ENCODE assay signal across 13 mouse cellular contexts in the genomic region with DNA sequence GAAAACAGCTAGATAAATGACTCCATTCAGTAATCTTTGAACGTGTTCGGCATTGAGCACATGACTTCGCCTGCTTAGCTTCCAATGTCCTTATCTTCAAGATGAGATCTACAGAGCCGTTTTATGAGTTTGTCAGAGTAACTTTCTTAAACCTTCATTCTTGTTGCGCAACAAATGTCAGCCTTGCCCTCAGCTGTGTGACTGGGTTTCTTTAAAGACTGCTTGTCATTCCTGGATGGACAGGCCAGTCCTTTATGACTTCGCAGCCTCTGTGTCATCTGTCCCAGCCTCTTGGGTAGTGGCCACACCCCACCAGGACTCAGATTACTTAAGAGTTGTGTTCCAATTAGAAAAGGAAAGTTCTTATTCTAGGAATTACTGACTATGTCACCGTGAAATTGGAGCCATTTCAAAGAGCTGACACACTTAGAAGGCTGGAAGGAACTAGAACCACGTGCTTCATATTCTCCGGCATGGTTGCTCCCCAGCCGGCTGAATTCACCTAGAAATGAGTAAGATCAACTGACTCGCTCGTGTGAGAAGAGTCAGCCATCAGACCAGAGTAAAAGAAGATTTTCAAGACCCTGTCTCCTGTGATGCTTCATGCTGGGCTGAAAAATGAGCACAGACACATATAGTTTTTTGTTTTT. TPM values are rescaled to one million over a fixed set of nuclear protein-coding genes. Genes with fewer than 3 reads are reported as not detected.
DNase-seq lines count a peak whose midpoint lies in the region; ATAC-seq and TF ChIP-seq lines count a peak whose summit lies in the region.
"Had no signal": no experiment of that assay in that cellular context is flagged by ENCODE, and none has a peak within 500 bp of the region (broad histone marks: within the 10 kb centered on the region; RNA-seq: fewer than 3 reads in every experiment).

No protein-coding gene starts in this region.

- H3K27me3 ChIP-seq in kidney, adult 2 months (replicated peaks; ENCODE audit: control insufficient read depth, insufficient read depth, low read length): no peaks in the 10 kb centered on the region
- H3K27me3 ChIP-seq in midbrain, embryonic 14.5 days (ENCODE audit: control insufficient read depth, insufficient read depth, low read length): no peaks in the 10 kb centered on the region
- H3K27me3 ChIP-seq: liver, embryonic 13.5 days; midbrain, embryonic 13.5 days had no signal

- H3K36me3 ChIP-seq in kidney, adult 2 months (ENCODE audit: control insufficient read depth, insufficient read depth, low read length): no peaks in the 10 kb centered on the region
- H3K36me3 ChIP-seq in midbrain, embryonic 14.5 days (ENCODE audit: control insufficient read depth, insufficient read depth, low read length): no peaks in the 10 kb centered on the region
- H3K36me3 ChIP-seq: liver, embryonic 13.5 days; midbrain, embryonic 13.5 days had no signal

- ATAC-seq in megakaryocyte, adult 5-6 weeks (ENCODE audit: poor library complexity, severe bottlenecking): peak; percentile 34
- ATAC-seq in midbrain, embryonic 14.5 days (ENCODE audit: low FRiP score, low TSS enrichment): no peak
- ATAC-seq: midbrain, embryonic 13.5 days had no signal

- no peak for TF ChIP-seq POLR2A in kidney, adult 2 months (IDR thresholded peaks at IDR 0.05; ENCODE audit: low read depth, low read length)

- H3K27ac ChIP-seq in kidney, adult 2 months (ENCODE audit: insufficient read depth, low read depth, low read length): no peak overlapping the region
- no peak overlapping the region for H3K27ac ChIP-seq in midbrain, embryonic 14.5 days (replicated peaks; ENCODE audit: low read depth, low read length)
- H3K27ac ChIP-seq: kidney, postnatal 0 days; left cerebral cortex, adult 2 months; liver, embryonic 13.5 days; midbrain, embryonic 13.5 days had no signal

- no peak overlapping the region for H3K4me3 ChIP-seq in kidney, adult 2 months (ENCODE audit: insufficient read depth, low read depth, low read length)
- H3K4me3 ChIP-seq in midbrain, embryonic 14.5 days (replicated peaks; ENCODE audit: low read depth, low read length): no peak overlapping the region
- H3K4me3 ChIP-seq: left cerebral cortex, adult 2 months; liver, embryonic 13.5 days; midbrain, embryonic 13.5 days had no signal

- DNase-seq in kidney, adult 2 months: peak; percentile 3
- DNase-seq in kidney, adult 9 months: no peak
- peak; percentile 16 for DNase-seq in CD4-positive helper T cell, adult 2 months (ENCODE audit: low read depth, low spot score)
- DNase-seq in adrenal gland, postnatal 10 days: peak; percentile 22
- no peak for DNase-seq in cerebellum, adult 11-12 months
- DNase-seq in spleen, adult 18-20 months: no peak
- no peak for DNase-seq in midbrain, embryonic 14.5 days
- DNase-seq: gastrocnemius, postnatal 36 days; liver, embryonic 13.5 days had no signal

- no peaks in the 10 kb centered on the region for H3K9me3 ChIP-seq in midbrain, embryonic 14.5 days (ENCODE audit: control insufficient read depth, low read length)
- H3K9me3 ChIP-seq: liver, embryonic 13.5 days; midbrain, embryonic 13.5 days had no signal

- peaks cover 5% of the 10 kb centered on the region; the same call in 1 of the 2 replicates for H3K4me1 ChIP-seq in kidney, adult 2 months (ENCODE audit: control insufficient read depth, insufficient read depth, low read length)
- H3K4me1 ChIP-seq in midbrain, embryonic 14.5 days (ENCODE audit: control insufficient read depth, insufficient read depth, low read length): peaks cover 5% of the 10 kb centered on the region

- H3K9ac ChIP-seq in midbrain, embryonic 14.5 days (replicated peaks; ENCODE audit: low read length): no peak overlapping the region
- H3K9ac ChIP-seq: liver, embryonic 13.5 days; midbrain, embryonic 13.5 days had no signal

- H3K4me2 ChIP-seq in midbrain, embryonic 14.5 days (ENCODE audit: low read length): no peak overlapping the region
- H3K4me2 ChIP-seq: liver, embryonic 13.5 days; midbrain, embryonic 13.5 days had no signal

- 61% methylated on average over 12 of the region's 12 CpGs for WGBS in kidney, adult 2 months
- WGBS in midbrain, embryonic 14.5 days: 83% methylated on average over 12 of the region's 12 CpGs

- no peak for TF ChIP-seq CTCF in kidney, adult 2 months (conservative IDR thresholded peaks at IDR 0.05; ENCODE audit: insufficient read depth, insufficient read length, low read depth, low read length)

RNA-seq across cellular contexts. Expression of gene Kras, which starts 24.1 kb away (rescaled TPM):
- 13.1 and 14.3 TPM in 2 replicates for polyA plus RNA-seq in kidney, adult 2 months (2012; rRNA removed)
- 10 to 100 TPM; 44.5 to 47.7 TPM for total RNA-seq in adrenal gland, postnatal 10 days (2021)
- 50.0 and 61.1 TPM in 2 replicates for total RNA-seq in megakaryocyte, adult 5-6 weeks (2015)
- total RNA-seq in megakaryocyte, adult 5-6 weeks (2017): 22.3 and 24.2 TPM in 2 replicates
- polyA plus RNA-seq in midbrain, embryonic 14.5 days (2014; fragmentation: Nextera tagmentation; extraction: Ambion mirVana): 115 and 120 TPM in 2 replicates

Comparison
In these comparisons a context has a peak if more than half of its experiments do, and no peak if none do; other contexts are left out.
1. DNase-seq: peak in kidney, adult 2 months (single experiment), CD4-positive helper T cell, adult 2 months (single experiment) and adrenal gland, postnatal 10 days (single experiment); none in kidney, adult 9 months (single experiment), cerebellum, adult 11-12 months (single experiment), spleen, adult 18-20 months (0 of 2) and midbrain, embryonic 14.5 days (single experiment).